Mouse (Mus musculus): Measurements from ENCODE around the gene Tgfbrap1.

The Tgfbrap1 gene

DNA sequence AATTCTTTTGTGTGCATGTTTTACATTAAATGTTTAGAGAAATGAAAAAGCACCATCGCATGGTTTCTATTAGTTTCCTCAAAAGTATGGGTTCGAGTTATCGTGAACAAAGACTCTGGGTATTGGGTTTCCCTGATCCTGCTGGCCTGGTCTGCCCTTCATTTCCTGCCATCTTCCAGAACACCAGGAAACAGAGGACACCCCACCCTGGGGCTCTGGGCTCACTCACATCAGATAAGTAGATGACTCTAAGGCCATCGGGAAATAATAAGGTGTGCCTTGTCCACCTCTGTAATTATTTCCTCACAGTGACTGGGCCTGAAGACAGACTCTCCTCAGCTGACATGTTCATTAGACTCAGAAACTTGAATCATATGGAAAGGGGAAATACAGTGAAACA lies 88.0 kb downstream of the Tgfbrap1 start:
- DNase-seq (ENCODE audit: low spot score), result no peak

DNA sequence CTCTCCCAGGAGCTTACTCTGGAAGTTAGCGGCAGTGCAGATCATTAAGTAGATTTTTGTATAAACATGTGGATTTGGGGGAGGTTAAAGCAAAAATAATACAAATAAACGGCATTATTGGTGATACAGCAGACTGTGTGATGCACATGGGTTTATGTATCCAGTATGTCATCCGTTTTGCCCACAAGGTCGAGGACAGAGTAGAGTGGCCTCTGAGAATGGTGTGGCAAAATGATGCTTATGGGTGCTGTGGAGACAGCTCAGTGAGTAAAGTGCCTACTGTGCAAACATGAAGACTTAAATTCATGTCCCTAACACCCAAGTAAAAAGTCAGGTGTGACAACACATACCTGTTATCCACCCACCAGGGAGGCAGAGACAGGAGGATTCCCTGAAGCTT lies 91.9 kb downstream of the Tgfbrap1 start:
- no peak for DNase-seq (ENCODE audit: low spot score)

DNA sequence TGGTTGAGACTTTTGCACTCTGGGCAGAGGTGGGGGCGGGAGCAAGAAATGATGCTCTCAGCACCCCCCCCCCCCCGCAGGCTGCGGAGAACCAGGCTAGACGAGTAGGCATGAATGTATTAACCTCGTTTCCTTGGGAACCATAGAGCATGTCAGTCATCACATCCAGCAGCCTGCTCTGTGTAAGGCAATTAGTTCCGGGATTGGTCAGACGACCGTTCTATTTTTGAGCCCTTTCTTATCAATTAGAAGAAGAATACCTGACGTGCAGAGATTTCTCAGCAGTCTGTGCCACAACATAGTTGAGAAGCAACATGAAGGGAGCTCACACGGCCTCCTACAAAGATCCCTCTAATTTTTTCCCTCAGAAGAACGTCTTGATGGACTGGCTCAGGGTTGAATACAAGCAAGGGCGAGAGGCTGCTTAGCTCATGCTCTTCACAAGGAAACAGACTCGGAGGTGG lies 92.4 kb downstream of the Tgfbrap1 start:
- no peak for DNase-seq (ENCODE audit: low spot score)
